Mouse (Mus musculus) liver, postnatal 0 days (tissue): ENCODE measurements around the gene Clk1.

ENCODE experiments used
- CTCF ChIP-seq: sonication (generic); IDR thresholded peaks from 2 replicates; pipeline ENCODE4 v1.5.1; 2016; ENCODE audit warnings: antibody characterized with exemption, low read depth
- EP300 ChIP-seq: IDR thresholded peaks from 2 replicates; pipeline ENCODE4 v1.6.1; 2016; ENCODE audit warnings: antibody characterized with exemption, low read depth, mild to moderate bottlenecking

GRCm38 (mm10) chr1:58416048-58416447 is 7.8 kb downstream of the Clk1 start:
- TF ChIP-seq CTCF (no peak), EP300 (no peak)
